Mouse (Mus musculus) right cerebral cortex, postnatal 4 days (tissue): ENCODE data around the gene Myh9.

Experiments
- DNase-seq: peaks from one replicate; pipeline ENCODE4 v3.0.0-alpha.2; 2022

The Myh9 gene

GRCm38 (mm10) chr15:77842047-77842843 is at the start of gene Myh9:
Myh9 (minus strand) TSS chr15:77842175.
- peak; percentile 98 for DNase-seq

GRCm38 (mm10) chr15:77891766-77892165 is 49.8 kb upstream of the Myh9 start:
- DNase-seq, result no peak

GRCm38 (mm10) chr15:77889761-77890422 is 47.9 kb upstream of the Myh9 start:
- DNase-seq, result no peak

GRCm38 (mm10) chr15:77888286-77888685 is 46.3 kb upstream of the Myh9 start:
- no peak for DNase-seq

GRCm38 (mm10) chr15:77887093-77887488 is 45.1 kb upstream of the Myh9 start:
- no peak for DNase-seq

GRCm38 (mm10) chr15:77886369-77887092 is 44.6 kb upstream of the Myh9 start:
- no peak for DNase-seq

- no peak for DNase-seq
Measured at GRCm38 (mm10) chr15:77885945-77886344, 44.0 kb upstream of the Myh9 start.

- no peak for DNase-seq
Measured at GRCm38 (mm10) chr15:77885159-77885558, 43.2 kb upstream of the Myh9 start.

- DNase-seq, result no peak
Measured at GRCm38 (mm10) chr15:77883697-77884010, 41.7 kb upstream of the Myh9 start.

- DNase-seq, result no peak
Measured at GRCm38 (mm10) chr15:77882797-77883696, 41.1 kb upstream of the Myh9 start.

GRCm38 (mm10) chr15:77882297-77882696 is 40.3 kb upstream of the Myh9 start:
- DNase-seq, result no peak

- DNase-seq, result no peak
Measured at GRCm38 (mm10) chr15:77881698-77882097, 39.7 kb upstream of the Myh9 start.

- no peak for DNase-seq
Measured at GRCm38 (mm10) chr15:77880738-77881137, 38.8 kb upstream of the Myh9 start.

- no peak for DNase-seq
Measured at GRCm38 (mm10) chr15:77879756-77880155, 37.8 kb upstream of the Myh9 start.

GRCm38 (mm10) chr15:77877209-77877608 is 35.2 kb upstream of the Myh9 start:
- DNase-seq, result no peak

GRCm38 (mm10) chr15:77876716-77877115 is 34.7 kb upstream of the Myh9 start:
- DNase-seq, result no peak

GRCm38 (mm10) chr15:77875953-77876352 is 34.0 kb upstream of the Myh9 start:
- no peak for DNase-seq

GRCm38 (mm10) chr15:77874807-77875206 is 32.8 kb upstream of the Myh9 start:
- no peak for DNase-seq

GRCm38 (mm10) chr15:77874310-77874709 is 32.3 kb upstream of the Myh9 start:
- DNase-seq, result no peak

- no peak for DNase-seq
Measured at GRCm38 (mm10) chr15:77873564-77873963, 31.6 kb upstream of the Myh9 start.

GRCm38 (mm10) chr15:77872996-77873395 is 31.0 kb upstream of the Myh9 start:
- DNase-seq, result no peak

- DNase-seq, result no peak
Measured at GRCm38 (mm10) chr15:77868340-77868739, 26.4 kb upstream of the Myh9 start.
